Mouse (Mus musculus) frontal cortex, postnatal 36 days (tissue): ENCODE measurements around the gene Kcmf1.
"Not testable (repeated sequence)": the region's sequence is repeated elsewhere in the genome, so short reads cannot be mapped to it uniquely, and the experiment has no call there.

ENCODE experiments used
- DNase-seq, 2 experiments: peaks; one replicate each; pipeline ENCODE4 v3.0.0; 2022; ENCODE audit warnings: low spot score in 2 of 2

Kcmf1 gene

DNA sequence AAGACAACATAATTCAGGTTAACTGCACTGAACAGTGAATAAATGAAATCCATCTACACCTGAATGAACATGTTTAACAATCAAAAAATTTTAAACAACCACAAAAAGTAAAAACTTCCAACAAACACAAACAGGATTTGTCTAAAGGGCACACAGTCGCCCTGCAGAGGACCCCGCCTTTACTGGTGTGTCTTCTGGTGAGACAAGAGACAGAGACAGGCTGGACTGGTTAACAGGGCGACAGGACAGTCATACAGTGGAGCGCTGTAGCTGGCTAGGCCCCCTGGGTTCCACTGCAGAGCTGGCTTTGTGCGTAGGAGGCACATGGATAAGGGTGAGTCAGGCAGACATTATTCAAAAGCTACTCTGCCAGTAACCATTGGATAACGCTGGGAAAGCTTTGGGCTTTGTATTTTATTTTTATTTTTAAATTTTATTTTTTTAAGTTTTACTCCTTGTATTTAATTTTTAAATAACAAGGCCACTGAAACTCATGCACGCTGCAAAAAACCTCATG, 57.7 kb downstream of the Kcmf1 start:
- DNase-seq, result no peak

DNA sequence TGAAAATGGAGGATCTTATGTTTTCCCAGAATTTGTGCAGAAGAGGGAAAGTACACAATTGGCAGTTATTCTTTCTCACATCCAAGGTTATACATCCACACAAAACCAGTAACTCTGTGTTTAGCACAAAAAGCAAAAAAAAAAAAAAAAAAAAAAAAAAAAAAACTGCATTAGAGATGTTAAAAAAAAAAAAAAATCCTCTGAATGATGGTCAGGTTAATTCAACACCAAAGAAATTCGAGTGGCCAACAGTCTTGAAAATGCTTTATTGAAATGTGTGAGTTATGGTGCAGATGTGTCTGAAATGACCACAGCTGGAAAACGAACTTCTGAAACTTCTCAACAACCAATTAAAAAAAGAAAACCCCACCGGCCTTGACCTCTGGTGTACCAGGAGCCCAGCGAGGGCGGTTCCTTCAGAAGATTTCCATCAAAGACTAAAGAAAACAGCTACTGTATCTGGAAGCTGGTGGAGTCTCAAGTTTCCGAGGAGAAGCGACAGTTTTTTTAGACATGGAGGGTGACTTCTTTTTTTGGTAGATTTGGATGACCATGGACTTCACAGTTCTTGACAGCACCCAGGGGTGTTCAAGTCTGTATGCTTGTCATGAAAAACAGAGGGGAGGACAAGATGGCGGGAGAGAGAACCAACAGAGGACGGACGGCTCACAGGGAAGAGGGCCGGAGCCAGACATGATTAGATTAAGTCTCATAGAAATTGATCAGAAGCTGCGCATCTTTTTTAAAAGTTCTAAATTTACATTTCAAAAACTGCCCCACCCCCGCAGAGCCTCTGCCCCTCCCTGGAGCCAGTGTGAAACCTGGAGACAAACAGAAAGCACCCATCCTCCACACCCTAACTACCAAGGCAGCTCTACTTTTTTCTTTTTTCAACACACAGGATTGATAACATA, 58.7 kb downstream of the Kcmf1 start:
- no peak for DNase-seq

DNA sequence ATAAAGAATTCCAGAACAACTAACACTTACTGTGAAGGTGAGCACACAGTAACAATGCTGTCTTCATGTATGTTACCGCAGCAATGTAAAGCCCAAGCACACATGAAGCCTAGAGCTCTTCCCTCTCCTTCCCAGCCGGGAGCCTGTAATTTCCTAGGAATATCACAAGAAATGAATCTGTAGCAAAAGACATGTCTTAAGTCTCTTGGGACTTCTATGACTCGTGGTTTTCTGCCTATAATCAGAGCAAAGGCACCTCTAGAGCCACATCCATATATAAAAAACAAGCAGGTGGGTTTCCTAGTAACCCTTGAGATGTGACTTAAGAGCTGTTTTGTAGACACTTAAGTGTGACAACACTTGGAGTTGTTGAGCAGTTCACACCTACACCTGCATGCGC, 62.0 kb downstream of the Kcmf1 start:
- DNase-seq, result no peak

DNA sequence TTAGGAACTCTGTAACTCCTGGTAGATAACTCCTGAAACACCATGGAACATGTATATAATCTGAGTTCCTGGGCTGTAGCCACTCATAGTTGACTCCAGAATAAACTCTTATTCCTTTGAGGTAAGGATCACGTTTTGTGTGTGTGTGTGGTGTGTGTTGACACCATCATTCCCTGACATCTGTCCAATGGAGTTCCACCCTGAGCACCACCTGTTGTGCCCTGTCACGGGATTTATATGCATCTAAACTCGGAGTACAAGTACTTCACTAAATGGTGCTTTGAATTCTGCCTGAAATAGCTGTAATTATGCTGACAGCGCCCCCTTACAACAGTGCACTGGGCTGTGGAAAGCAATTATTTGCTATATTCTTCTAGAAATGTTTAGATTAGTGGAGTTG, 65.3 kb downstream of the Kcmf1 start:
- DNase-seq, result no peak

DNA sequence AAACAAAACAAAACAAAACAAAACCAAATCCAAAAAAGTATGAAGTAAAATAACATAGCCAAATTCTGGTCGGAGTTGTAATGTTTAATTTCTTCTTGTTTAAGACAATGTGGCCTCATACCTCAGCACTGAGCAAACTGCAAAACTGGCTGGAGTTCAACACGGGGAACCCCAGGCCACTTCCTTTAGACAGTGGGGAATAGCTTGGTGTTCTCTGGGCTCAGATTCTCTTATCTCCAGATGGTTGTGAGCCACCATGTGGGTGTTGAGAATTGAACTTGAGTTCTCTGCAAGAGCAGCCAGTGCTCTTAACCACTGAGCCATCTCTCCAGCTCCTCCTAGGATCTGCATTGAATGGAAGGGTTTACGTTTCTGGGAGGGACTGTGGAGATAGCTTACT, 67.9 kb downstream of the Kcmf1 start:
- no peak for DNase-seq

- DNase-seq, result peak; percentile 55 to 61
Observed at GRCm38 (mm10) chr6:72831276-72831675, 68.5 kb downstream of the Kcmf1 start.

- DNase-seq, result no peak
Observed at GRCm38 (mm10) chr6:72828857-72829256, 70.9 kb downstream of the Kcmf1 start.

GRCm38 (mm10) chr6:72828037-72828436, 71.7 kb downstream of the Kcmf1 start:
- not testable (repeated sequence) for DNase-seq

- DNase-seq, result no peak
Observed at GRCm38 (mm10) chr6:72825762-72826161, 74.0 kb downstream of the Kcmf1 start.

DNA sequence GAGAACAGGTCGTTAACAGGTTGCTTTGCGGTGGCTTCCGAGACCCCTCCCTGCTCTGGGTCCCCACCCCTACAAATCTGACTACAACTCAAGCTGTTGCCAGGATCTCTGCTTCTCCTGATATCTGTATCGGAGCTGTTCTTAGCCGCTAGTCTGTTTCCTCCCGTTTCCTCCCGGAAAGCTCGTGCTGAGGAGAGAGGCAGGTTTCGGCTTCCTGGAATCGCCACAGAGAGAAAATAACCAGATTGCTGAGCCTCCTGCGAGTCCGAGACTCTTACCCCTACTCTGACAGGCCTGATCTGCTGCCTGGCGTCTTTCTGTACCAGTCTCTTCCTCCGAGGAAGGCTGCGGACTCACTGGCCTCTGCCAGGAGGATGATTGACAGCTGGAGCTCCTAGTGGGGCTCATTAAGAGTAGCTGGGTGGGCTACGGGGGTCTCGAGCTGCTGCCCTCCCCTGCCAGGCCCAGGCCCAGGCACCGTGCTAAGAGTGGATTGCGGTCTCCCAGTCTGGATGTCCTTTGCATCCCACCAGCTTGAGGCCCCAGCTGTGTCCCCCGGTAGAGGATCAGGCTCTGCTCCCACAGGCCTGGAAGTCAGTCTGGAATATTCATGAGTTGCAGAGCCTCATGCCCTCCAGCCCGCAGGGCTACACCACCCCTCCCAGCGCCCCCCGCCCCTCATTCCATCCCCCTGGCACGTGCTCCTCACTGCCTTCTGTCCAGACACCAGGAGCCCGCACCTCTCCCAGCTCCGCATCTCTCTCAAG, 74.6 kb downstream of the Kcmf1 start:
- no peak for DNase-seq

GRCm38 (mm10) chr6:72813456-72813855, 86.3 kb downstream of the Kcmf1 start:
- DNase-seq, result no peak

- no peak for DNase-seq
Observed at GRCm38 (mm10) chr6:72810248-72810647, 89.5 kb downstream of the Kcmf1 start.

DNA sequence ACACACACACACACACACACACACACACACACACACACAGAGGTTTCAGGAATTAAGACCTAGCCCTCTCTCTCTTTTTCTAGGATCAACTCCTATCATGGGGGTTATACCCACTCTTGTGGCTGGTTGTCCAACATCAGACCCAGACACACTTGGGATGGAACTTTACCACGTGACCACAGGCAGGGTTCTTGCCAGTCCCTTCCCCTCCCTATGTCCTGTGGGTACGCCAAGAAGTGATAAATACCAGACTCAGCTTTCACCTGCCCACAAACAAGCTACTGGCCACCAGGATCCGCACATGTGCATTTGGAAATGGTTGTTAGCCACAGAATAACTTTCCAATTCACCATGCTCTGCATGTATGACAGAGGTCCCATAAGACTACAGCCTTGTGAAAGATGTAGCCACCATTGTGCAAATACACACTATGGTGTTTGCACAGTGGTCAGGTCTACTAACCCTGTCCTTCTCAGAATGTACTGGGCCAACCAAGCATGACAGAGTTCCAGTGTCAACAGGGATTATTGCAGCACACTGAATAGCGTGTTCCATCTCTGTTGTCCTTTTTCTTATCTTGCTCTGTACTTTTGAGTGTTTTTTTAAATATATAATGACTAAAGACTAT, 90.1 kb downstream of the Kcmf1 start:
- DNase-seq, result no peak

- no peak for DNase-seq
Observed at GRCm38 (mm10) chr6:72808342-72808741, 91.4 kb downstream of the Kcmf1 start.

GRCm38 (mm10) chr6:72803669-72804068, 96.1 kb downstream of the Kcmf1 start:
- no peak for DNase-seq

DNA sequence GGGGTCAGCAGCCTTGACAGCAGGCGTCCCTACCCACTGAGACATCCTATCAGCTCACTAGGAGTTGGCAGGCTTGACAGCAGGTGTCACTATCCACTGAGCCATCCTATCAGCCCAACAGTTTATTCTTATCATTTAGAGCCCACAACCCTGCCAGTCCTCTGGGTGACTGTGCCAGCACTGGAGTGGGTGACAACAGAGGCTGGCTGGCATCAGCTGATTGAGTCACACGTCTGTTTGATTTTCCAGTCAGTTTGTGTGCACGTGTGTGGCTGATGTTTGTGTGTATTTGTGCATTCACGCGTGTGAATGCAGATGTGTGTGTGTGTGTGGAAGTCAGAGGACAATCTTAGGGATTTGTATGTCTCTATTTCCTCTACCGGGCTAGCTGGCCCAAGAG, 97.7 kb downstream of the Kcmf1 start:
- DNase-seq, result no peak

- no peak for DNase-seq
Observed at GRCm38 (mm10) chr6:72800641-72801040, 99.1 kb downstream of the Kcmf1 start.

GRCm38 (mm10) chr6:72797763-72798162, 102.0 kb downstream of the Kcmf1 start:
- no peak for DNase-seq

DNA sequence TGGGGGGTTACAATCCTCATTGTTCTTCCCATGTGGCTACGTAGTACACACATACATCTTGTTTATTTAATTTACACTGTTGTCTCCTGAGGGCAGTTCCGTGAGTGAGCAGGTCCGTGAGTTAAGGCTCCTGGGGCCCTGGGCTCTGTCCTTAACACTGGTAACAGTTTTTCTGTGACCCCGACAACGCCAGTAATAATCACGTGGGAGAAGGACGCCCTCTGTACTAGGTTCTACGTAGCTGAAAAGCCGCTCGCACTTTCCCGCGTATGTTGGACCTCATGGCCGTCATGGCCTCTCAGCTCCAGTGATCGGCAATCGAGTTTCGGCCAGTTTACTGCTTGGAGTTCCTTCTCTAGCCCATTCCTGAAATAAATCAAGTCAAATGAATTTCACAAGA, 104.3 kb downstream of the Kcmf1 start:
- no peak for DNase-seq

- DNase-seq, result no peak
Observed at GRCm38 (mm10) chr6:72794870-72795269, 104.9 kb downstream of the Kcmf1 start.

- no peak for DNase-seq
Observed at GRCm38 (mm10) chr6:72792641-72793040, 107.1 kb downstream of the Kcmf1 start.
